Comparison of ENCODE assay signal across 7 mouse cellular contexts in the genomic region with DNA sequence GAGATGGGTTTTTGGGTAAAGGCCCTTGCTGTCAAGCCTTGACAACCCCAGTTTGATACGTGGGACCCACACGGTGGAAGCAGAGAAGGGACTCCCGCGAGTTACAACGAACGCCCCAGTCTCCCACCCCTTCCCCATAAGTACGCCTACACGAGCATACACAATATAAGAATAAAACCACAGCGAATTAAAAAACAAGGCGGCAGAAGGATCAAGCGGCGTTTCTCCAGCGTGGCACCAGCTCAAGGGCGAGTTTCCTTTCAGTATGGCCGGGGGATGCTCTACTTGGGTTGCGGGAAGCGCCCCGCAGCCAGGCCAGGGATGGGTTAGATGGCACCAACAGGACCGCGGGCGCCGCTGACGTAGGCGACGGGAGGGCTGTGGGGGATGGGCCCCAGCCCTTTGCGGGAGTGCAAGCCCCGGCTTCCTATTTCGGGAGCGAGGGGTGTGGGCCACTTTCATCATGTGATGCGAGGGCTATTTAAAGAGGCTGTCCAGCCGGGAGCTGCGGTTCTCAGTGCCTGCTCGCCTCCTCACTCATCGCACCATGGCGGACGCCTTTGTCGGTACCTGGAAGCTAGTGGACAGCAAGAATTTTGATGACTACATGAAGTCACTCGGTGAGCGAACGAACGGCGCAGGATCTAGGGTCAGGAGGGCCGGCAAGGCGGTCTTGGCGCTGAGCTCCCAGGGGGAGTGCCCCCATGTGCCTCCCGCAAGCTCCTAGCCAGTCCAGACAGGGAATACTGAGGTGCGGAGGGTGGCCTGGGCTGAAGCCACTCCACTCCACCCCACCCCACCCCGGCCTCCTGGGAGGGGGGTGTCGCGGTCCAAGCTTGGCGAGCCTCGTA. TPM values are rescaled to one million over a fixed set of nuclear protein-coding genes. Genes with fewer than 3 reads are reported as not detected.
DNase-seq lines count a peak whose midpoint lies in the region; ATAC-seq lines count a peak whose summit lies in the region.

A gene (plus strand): TSS at position 365 of the 851 bp plus-strand sequence.
A gene (minus strand): TSS at position 444 of the 851 bp plus-strand sequence.

- H3K4me1 ChIP-seq in brown adipose tissue, adult 24 weeks (ENCODE audit: control insufficient read depth, insufficient read depth, insufficient read length, low read length), result no peaks in the 10 kb centered on the region
- H3K4me1 ChIP-seq in intestine, embryonic 15.5 days (replicated peaks), result peaks cover 18% of the 10 kb centered on the region
- H3K4me1 ChIP-seq in midbrain, embryonic 10.5 days, result peaks cover 31% of the 10 kb centered on the region
- H3K4me1 ChIP-seq in stomach, embryonic 16.5 days (ENCODE audit: control insufficient read depth, insufficient read depth, low read length), result peaks cover 13% of the 10 kb centered on the region

- no peaks in the 10 kb centered on the region for H3K36me3 ChIP-seq in intestine, embryonic 15.5 days
- 0 out of 2 replicates have a peak, but pooled peaks cover under 1% of the 10 kb centered on the region for H3K36me3 ChIP-seq in midbrain, embryonic 10.5 days
- H3K36me3 ChIP-seq in stomach, embryonic 16.5 days (ENCODE audit: control insufficient read depth, insufficient read depth, low read length), result no peaks in the 10 kb centered on the region

- WGBS in intestine, embryonic 15.5 days, result under 1% methylated on average over 52 of the region's 52 CpGs
- under 1% methylated on average over 52 of the region's 52 CpGs for WGBS in midbrain, embryonic 10.5 days
- under 1% methylated on average over 52 of the region's 52 CpGs for WGBS in stomach, embryonic 16.5 days

- H3K9ac ChIP-seq in intestine, embryonic 15.5 days, result peak within 1 kb of the TSS; percentile 15
- peak within 1 kb of the TSS; percentile 68 for H3K9ac ChIP-seq in stomach, embryonic 16.5 days (ENCODE audit: low read length)

- H3K27ac ChIP-seq in brown adipose tissue, adult 24 weeks (replicated peaks; ENCODE audit: low read depth, low read length), result peak within 1 kb of the TSS; percentile 94
- H3K27ac ChIP-seq in intestine, embryonic 15.5 days, result no peak within 1 kb of the TSS
- H3K27ac ChIP-seq in midbrain, embryonic 10.5 days (replicated peaks), result peak within 1 kb of the TSS; percentile 68
- H3K27ac ChIP-seq in stomach, embryonic 16.5 days (ENCODE audit: low read length), result no peak within 1 kb of the TSS

- ATAC-seq in intestine, embryonic 15.5 days, result peak; percentile 35
- peak; percentile 41; the same call in 1 of the 2 replicates for ATAC-seq in stomach, embryonic 16.5 days (ENCODE audit: insufficient read depth, low FRiP score)

- H3K9me3 ChIP-seq in intestine, embryonic 15.5 days, result no peaks in the 10 kb centered on the region
- H3K9me3 ChIP-seq in midbrain, embryonic 10.5 days (replicated peaks), result no peaks in the 10 kb centered on the region
- H3K9me3 ChIP-seq in stomach, embryonic 16.5 days (replicated peaks; ENCODE audit: control insufficient read depth, low read length), result no peaks in the 10 kb centered on the region

- DNase-seq in embryo, embryonic 10.5 days (ENCODE audit: low spot score), result peak; percentile 66
- DNase-seq in gastrocnemius, postnatal 25 days, result peak; percentile 77
- peak; percentile 78 to 79 for DNase-seq in left cerebral cortex, postnatal 14 days (ENCODE audit: low spot score in 2 of 2)
- peak; percentile 67 for DNase-seq in midbrain, embryonic 10.5 days (ENCODE audit: low spot score)

- peaks cover 18% of the 10 kb centered on the region for H3K27me3 ChIP-seq in intestine, embryonic 15.5 days (replicated peaks)
- H3K27me3 ChIP-seq in midbrain, embryonic 10.5 days (ENCODE audit: low read depth, poor library complexity, severe bottlenecking), result peaks cover 82% of the 10 kb centered on the region
- peaks cover 31% of the 10 kb centered on the region for H3K27me3 ChIP-seq in stomach, embryonic 16.5 days (ENCODE audit: control insufficient read depth, insufficient read depth, low read length)

- intact Hi-C loops in left cerebral cortex, postnatal 14 days (cut with DNase I), result no loop called here

- H3K4me3 ChIP-seq in brown adipose tissue, adult 24 weeks (ENCODE audit: insufficient read depth, low read depth, low read length), result peak within 1 kb of the TSS; percentile 71
- peak within 1 kb of the TSS; percentile 43 for H3K4me3 ChIP-seq in intestine, embryonic 15.5 days (replicated peaks)
- peak within 1 kb of the TSS; percentile 62 for H3K4me3 ChIP-seq in midbrain, embryonic 10.5 days
- H3K4me3 ChIP-seq in stomach, embryonic 16.5 days (replicated peaks; ENCODE audit: low read length), result peak within 1 kb of the TSS; percentile 57

- peak within 1 kb of the TSS; percentile 83 for H3K4me2 ChIP-seq in intestine, embryonic 15.5 days (replicated peaks)
- peak within 1 kb of the TSS; percentile 96 for H3K4me2 ChIP-seq in stomach, embryonic 16.5 days (ENCODE audit: low read depth, low read length)

RNA-seq across cellular contexts. Expression of the first gene that starts in this region (rescaled TPM):
- polyA plus RNA-seq in brown adipose tissue, adult 24 weeks (2012; ENCODE audit: insufficient read depth, insufficient read length, missing spikeins), result 1,247 and 2,143 TPM in 2 replicates
- total RNA-seq in gastrocnemius, postnatal 25 days (2021), result 1,000 to 10,000 TPM in 1 of 2 experiments, 100 to 1,000 TPM in 1; 646 to 1,026 TPM
- 5.4 and 6.1 TPM in 2 replicates for polyA plus RNA-seq in intestine, embryonic 15.5 days (2015; fragmentation: Nextera tagmentation; extraction: Ambion mirVana)
- 100 to 1,000 TPM; 198 to 207 TPM for total RNA-seq in left cerebral cortex, postnatal 14 days (2021)
- 7.2 and 11.0 TPM in 2 replicates for polyA plus RNA-seq in midbrain, embryonic 10.5 days (2016; fragmentation: Nextera tagmentation; extraction: Ambion mirVana)
- 8.6 and 32.4 TPM in 2 replicates for polyA plus RNA-seq in stomach, embryonic 16.5 days (2015; fragmentation: Nextera tagmentation; extraction: Ambion mirVana)

RNA-seq across cellular contexts. Expression of the second gene that starts in this region (rescaled TPM):
- polyA plus RNA-seq in brown adipose tissue, adult 24 weeks (2012; ENCODE audit: insufficient read depth, insufficient read length, missing spikeins), result 2.1 TPM in 1 of 2 replicates, not detected in the other
- not detected for total RNA-seq in gastrocnemius, postnatal 25 days (2021)
- not detected in 2 replicates for polyA plus RNA-seq in intestine, embryonic 15.5 days (2015; fragmentation: Nextera tagmentation; extraction: Ambion mirVana)
- not detected for total RNA-seq in left cerebral cortex, postnatal 14 days (2021)
- not detected in 2 replicates for polyA plus RNA-seq in midbrain, embryonic 10.5 days (2016; fragmentation: Nextera tagmentation; extraction: Ambion mirVana)
- not detected in 2 replicates for polyA plus RNA-seq in stomach, embryonic 16.5 days (2015; fragmentation: Nextera tagmentation; extraction: Ambion mirVana)

Comparison
In these comparisons a context has a peak if more than half of its experiments do, and no peak if none do; other contexts are left out.
1. RNA of the first gene that starts in this region (polyA plus RNA-seq): 1,247 to 2,143 TPM in brown adipose tissue, adult 24 weeks; 8.6 to 32.4 TPM in stomach, embryonic 16.5 days, 7.2 to 11.0 TPM in midbrain, embryonic 10.5 days and 5.4 to 6.1 TPM in intestine, embryonic 15.5 days; every median in the first group is over 10 times any median in the second.
2. H3K27ac ChIP-seq: peak in brown adipose tissue, adult 24 weeks (single experiment) and midbrain, embryonic 10.5 days (single experiment); none in intestine, embryonic 15.5 days (single experiment) and stomach, embryonic 16.5 days (single experiment).
3. Peak in every context shown above with its lines, with median percentiles within 50 percentile points of each other: H3K4me3 ChIP-seq and DNase-seq.